Mouse (Mus musculus): Measurements from ENCODE around the gene Birc5.
"Not testable (repeated sequence)": the region's sequence is repeated elsewhere in the genome, so short reads cannot be mapped to it uniquely, and the experiment has no call there.

The Birc5 gene

DNA sequence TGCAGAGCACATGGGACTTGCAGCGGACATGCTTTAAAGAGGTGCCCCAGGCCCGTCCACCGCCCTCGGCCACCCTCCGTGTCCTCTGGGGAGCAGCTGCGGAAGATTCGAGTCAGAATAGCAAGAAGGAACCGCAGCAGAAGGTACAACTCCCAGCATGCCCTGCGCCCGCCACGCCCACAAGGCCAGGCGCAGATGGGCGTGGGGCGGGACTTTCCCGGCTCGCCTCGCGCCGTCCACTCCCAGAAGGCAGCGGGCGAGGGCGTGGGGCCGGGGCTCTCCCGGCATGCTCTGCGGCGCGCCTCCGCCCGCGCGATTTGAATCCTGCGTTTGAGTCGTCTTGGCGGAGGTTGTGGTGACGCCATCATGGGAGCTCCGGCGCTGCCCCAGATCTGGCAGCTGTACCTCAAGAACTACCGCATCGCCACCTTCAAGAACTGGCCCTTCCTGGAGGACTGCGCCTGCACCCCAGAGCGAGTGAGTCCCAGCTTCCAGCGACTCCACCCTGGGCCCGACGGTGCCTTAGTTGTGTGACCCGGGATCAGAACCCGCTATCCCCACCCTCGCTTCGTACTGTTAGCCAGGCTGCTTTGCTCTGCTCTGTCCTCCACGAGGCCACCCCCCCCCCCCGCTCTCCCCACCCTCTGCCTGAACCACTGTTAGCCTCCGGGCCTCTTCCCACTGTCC lies at the start of gene Birc5:
Birc5 (plus strand) TSS at position 267 of the 687 bp plus-strand sequence.
- DNase-seq (ENCODE audit: extremely low read depth, low read depth, low spot score) = no peak

DNA sequence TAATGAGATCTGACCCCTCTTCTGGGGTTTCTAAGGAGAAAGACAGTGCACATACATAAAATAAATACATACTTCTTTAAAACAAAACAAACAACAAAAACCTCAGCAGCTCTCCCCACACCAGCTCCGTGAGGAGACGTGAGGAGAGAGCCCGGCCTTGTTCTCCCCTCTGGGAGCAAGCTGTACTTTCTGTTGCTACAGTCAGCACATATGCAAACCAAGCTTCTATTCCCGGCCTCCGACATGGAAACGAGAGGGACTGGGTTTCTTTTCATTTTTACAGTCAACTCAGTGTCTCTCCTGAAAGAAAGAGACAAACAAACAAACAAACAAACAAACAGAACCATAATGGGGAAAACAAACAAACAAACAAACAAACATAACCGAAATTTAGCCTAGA lies 49.0 kb upstream of the Birc5 start:
- DNase-seq (ENCODE audit: extremely low read depth, low read depth, low spot score) = no peak

DNA sequence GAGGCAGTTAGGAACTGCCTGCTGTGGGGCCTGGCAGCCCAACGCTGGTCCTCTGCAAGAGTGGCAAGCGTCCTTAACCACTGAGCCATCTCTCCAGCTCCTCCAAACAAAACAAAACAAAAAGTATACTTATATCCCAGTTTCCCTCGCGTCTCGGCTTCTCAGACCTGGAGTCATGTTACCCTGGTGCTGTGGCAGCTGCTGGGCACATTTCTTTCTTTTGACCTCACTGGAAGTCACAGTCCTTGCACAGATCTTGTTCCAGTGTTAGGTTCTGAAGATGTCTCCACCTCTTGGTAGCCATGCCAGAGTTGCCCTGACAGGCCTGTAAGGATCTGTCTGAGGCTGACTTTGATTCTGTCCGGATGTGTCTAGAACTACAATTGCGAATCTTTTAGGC lies 47.4 kb upstream of the Birc5 start:
- no peak for DNase-seq (ENCODE audit: extremely low read depth, low read depth, low spot score)

DNA sequence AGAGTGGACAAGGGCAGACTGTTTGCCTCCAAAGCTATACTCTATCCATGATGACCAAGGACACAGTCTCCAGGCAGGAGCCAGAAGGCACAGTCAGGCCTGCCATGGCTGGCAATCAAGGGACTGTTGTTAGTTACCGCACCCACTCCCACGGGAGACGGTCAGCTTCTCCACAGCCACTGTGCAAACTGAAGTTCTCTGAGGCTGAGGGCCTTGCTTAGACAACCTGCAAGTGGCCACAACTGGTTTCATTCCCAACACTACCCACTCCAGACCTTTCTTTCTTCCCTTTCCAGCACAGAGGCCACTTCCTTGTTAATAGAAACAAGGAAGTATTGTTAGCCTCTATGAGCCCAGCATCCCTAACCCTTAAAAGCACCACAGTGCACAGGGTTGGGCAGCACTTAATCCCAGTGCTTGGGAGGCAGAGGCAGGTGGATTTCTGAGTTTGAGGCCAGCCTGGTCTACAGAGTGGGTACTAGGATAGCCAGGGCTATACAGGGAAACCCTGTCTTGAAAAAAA lies 45.8 kb upstream of the Birc5 start:
- DNase-seq (ENCODE audit: extremely low read depth, low read depth, low spot score) = no peak

DNA sequence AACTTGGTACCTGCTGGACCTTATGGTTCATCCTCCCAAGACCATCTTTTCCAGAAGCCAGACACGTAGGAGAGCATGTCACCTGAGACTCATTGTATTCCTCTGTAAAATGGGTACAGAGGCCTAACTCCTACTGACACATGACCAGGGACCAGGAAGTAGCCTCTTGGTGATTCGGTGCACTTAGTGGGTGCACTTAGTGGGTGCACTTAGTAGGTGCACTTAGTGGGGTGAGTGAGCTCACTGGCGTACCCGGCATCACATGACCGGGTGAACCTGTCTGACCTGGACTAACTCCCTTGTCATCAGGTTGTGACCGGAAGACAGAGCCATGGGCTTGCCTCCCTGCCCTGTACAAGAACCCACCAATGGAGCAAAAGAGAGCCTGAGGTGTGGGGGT lies 42.3 kb upstream of the Birc5 start:
- no peak for DNase-seq (ENCODE audit: extremely low read depth, low read depth, low spot score)

DNA sequence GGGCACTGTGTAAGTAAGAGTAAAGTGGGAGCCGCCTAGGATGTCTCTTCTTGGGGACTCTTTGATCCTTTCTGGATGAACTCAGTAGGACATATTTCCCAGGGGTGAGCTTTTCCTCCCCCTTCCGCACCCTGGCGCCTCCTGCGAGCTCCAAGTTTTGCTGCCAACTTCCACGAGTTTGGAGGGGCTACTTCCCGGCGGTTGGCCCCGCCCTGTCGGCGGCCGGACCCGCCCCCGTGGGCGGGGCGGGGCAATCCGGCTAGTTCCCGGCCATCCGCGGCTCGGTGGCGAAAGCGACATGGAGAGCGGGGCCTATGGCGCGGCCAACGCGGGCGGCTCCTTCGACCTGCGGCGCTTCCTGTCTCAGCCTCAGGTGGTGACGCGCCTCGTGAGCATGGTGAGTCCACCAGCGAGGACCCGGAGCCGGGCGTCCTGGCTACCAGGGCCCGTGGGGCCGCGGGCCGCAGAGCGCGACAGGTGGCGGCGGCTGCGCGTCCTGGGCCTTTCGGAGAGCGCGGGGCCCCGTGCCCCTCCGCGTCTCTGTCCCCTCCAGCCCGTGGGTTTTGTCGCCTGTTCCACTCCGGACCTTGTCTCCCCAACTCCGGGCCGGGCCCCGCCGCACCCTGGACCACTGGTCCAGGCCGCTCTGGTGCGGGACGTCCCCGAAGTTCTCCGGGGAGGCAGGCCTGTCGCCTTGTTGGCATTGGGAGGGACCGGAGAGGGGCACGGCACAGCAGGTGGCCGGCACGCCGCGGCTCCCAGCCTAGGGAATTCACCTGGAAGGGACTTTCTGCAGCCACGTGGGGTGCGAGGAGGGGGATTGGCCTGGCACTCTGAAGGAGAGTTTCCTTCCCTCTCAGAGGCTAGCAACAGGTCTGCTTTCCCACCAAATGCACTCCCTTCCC lies 39.4 kb upstream of the Birc5 start, which contains the start of the genes Gm20708 and Syngr2:
Gm20708 (plus strand) TSS at position 262 of the 905 bp plus-strand sequence.
Syngr2 (plus strand) TSS at position 262 of the 905 bp plus-strand sequence.
- DNase-seq (ENCODE audit: extremely low read depth, low read depth, low spot score) = no peak

DNA sequence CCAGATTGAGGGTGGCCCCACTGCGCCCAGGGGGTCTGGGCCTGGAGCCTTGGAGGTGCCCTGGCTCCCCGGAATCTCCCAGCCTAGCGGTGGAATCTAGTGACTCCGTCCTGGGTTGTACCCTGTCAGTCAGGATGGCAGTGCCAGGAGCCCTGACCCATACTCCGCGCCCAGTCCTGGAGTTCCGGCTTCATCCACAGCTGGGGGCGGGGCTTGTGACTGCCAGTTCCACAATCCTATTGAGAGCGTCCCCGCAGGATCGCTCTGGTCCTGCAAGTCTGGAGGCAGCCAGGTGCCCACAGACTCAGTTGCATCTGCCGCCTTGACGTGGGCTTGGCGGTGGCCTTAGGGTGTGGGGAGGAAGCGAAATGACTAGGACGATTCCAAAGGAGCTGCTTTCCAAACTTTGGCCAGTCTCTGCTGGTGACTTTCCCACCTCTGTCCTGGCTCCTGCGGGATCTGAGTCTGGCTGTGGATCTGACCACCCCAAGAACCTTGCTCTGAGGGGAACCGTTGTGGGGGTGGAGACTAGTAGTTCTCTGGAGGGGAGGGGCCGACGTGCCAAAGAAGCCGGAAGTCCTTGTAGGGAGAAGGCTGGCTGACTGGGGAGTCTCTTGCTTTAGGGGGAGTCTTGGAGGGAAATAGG lies 38.5 kb upstream of the Birc5 start:
- DNase-seq (ENCODE audit: extremely low read depth, low read depth, low spot score) = no peak

DNA sequence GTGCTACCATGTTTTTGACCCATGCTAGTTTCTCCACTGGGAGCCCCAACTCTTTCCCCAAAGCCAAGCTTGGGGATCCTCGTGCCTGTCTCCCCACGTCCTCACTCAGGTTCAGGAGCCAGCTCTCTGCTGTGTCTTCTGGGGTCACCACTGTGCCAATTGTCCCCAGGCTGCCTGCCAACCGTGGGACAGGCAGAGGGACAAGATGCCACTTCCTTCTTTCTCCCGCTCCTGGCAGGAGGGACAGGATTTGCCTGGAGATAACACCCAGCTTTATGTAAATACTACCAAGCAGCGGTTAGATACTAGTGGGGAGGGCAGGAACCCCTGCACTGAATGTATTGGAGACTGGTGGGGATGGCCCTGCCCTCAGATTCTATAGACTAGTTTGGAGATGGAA lies 35.2 kb upstream of the Birc5 start:
- no peak for DNase-seq (ENCODE audit: extremely low read depth, low read depth, low spot score)

DNA sequence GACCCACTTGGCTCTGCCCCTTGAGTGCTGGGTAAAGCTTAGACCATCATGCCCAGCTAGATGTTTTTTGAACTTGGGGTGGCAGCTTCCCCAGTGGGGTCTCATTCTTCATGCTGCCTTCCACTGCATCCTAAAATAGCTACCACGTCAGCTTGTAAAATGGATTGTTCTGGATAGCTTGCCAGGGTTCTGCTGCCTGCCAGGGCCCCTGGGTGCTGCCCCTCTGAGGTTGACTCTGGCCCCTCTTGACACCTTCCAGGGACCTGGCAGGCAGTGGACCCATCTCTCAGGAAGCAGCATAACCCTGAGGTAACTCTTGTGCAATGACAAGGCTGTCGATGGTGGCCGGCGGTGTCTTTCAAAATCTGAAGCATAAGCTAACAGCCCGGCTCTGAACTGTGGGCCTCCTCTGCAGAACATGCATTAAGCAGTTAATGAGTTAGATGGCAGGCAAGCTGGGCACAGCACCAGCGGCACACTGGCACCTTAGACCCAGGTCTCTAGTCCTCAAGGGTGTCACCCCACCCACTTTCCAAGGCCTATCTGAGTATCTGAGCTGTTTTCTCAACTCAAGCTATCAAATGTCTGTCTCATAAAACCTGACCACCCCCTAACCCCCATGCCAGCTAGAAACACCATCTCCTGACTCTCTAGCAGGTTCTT lies 34.2 kb upstream of the Birc5 start:
- no peak for DNase-seq (ENCODE audit: extremely low read depth, low read depth, low spot score)

DNA sequence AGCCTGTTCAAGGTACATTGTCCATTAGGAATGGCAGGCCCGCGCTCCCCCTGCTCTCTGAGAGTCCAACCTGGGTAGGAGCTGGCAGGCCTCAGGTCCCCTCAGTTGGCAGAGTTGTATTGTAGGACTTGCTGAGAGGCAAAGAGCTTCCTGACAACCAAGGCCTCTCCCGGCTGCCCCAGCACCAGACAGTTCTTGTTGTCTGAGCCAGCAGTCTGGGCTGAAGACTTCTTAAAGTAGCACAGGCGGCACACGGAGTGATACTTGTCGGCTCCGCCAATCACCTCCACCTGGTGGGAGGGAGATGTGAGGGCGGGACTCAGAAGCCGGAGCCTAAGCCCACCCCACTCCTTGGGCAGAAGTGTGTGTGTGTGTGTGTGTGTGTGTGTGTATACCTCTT lies 33.2 kb upstream of the Birc5 start:
- DNase-seq (ENCODE audit: extremely low read depth, low read depth, low spot score) = not testable (repeated sequence)

DNA sequence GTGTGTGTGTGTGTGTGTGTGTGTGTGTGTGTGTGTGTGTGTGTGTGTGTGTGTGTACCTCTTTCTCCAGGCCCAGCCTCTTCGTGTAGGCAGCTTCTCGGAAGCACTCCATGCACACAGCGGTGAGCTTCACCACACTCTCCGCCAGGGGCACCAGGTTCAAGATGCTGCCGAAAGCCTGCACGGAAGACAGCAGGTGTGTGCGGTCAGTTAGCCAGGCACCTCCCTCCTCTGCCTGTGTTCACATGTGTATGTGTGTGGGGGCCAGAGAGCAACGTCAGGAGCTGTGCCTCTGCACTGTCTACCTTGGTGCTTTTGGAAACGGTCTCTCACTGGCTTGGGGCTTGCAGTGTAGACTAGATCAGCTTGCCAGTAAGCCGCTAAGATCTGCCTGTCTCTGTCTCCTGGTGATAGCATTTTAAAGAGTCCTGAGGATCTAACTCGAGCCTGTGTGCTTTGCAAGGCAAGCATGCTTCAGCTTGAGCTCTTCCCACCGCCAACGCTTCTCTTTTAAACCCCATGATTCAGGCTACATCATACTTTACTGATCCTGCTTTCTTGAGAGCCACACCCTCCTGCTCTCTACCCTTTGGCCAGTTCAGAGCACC lies 32.6 kb upstream of the Birc5 start:
- no peak for DNase-seq (ENCODE audit: extremely low read depth, low read depth, low spot score)

DNA sequence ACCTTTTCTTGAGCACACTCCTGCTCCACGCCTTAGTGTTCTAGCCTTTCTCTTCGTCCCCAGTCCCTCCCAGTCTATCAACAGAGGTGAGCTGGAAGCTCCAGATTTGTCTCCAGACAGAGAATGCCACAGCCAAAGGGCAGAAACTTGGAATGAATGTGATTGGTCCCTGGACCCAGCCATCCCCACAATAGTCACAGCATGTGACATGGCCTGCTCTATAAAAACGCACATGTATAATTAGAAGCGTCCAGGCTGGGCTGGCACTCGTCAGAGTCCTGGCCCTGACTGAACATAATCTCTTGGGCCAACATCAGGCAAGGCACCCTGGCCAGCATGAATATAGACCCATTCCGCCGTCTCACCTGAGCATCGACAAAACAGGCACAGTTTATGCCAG lies 30.0 kb upstream of the Birc5 start:
- DNase-seq (ENCODE audit: extremely low read depth, low read depth, low spot score) = no peak

DNA sequence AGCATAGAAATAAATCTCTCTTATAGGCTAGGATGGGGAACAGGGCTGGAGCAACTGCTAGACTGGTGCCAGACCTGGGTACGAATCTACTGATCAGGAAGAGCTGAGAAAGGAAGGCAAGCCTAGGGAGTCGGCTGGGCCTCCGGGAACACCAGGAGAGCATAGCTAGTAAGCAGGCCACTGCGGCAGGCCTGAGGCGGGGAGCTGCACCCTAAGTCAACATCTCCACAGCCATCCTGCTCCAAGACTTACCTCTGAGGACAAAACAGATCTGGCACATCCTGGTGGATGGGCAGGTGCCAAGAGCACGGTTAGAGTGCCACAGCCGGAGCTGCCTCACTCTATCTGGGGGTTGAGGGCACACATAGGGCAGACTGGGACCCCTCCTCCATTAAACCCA lies 28.9 kb upstream of the Birc5 start:
- no peak for DNase-seq (ENCODE audit: extremely low read depth, low read depth, low spot score)

DNA sequence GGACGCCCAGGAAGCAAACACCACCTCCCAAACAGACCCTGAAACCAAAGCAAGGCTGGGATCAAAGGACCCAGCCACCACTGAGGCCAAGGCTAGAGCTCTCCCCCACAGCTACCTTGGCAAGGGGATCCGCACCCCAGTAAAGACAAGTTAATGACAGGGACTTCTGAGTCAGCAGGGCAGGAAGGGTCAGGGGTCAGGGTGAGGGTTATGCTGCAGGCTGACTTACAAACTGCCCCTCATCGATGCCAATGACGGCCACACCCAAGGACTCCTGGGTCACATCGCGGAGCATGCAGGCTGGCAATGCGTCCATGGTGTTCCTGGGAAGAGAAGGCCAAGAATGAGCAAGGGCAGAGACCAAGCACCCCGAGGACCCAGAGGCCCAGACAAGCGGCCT lies 27.2 kb upstream of the Birc5 start:
- no peak for DNase-seq (ENCODE audit: extremely low read depth, low read depth, low spot score)

DNA sequence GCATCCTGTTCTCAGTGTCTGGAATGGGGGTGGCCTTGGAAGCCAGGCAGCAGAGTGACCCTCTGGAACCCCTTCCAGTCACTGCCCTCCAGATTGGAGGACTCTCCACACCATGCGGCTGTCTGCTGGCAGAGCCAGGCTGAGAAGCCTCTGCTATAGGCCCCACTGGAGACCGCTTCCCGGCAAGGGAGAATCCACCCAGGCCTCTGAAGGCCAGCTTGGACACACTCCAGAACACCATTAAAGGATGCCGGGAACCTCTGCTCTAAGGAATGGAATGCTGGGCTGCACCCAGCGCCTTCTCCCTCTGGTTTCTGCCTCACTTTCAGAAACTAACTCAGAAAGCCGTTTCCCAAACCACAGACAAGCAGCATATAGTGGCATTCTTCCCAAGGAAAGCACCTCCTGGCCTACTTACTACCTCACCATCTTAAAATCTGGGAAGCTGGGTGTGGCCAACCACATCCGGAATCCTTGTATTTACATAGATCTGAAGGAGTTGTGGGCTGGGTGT lies 26.3 kb upstream of the Birc5 start:
- no peak for DNase-seq (ENCODE audit: extremely low read depth, low read depth, low spot score)

DNA sequence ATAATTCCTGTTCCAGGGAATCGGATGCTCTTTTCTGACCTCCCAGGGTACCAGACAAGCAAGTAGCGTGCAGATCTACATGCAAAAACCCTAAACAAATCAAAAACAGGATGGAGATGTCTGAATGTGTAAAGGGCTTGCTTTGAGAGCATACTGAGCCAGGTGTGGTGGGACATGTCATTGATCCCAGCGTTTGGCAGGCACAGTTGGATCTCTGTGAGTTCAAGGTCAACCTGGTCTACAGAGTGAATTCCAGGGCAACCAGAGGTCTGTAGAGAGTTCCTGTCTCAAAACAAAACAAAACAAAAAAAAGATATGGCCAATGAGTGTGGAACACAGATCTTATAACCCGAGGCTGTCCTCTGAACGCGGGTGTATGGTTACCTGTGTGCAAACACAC lies 25.6 kb upstream of the Birc5 start:
- DNase-seq (ENCODE audit: extremely low read depth, low read depth, low spot score) = no peak

DNA sequence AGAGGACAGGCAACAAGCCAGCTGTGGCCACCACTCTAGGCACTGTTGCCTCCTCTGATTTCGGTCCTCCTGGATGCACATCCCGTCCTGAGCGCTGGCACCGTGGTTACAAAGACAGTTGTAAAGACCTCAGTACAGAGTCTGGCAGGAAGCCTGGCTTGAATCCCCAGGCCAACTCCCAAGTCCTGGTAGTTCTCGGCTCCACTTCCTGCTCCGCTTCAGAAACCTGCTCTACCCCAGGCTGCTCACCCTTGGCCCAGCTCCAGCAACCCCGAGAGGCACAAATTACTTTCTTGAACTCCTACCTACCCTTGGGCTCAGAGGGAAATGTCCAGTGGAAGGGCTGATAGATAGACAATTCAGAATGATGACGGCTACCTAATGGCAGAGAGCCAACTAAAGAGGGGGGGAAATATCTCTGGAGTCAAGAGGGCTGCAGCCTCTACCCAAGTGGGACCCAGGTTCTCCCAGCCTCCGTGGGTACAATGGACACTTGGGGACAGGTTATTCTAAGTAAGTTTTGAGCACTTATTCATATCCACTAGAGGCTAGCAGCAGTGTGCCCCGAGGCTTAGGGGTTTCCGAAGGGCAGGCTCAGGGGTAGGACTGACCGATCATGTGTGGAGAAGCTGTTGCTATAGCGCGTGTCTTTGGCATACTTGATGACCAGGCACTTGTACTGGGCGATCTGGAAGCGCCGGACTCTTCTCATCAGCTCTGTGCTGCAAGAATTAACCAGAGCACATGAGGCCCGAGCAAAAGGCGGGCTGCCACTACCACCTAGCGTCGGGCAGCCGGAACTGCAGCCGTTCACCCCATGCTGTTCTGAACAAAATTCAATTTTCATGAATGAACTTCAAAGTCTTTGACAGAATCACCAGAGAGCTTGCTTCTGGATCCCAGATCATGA lies 24.7 kb upstream of the Birc5 start:
- peak; percentile 71 for DNase-seq (ENCODE audit: extremely low read depth, low read depth, low spot score)

DNA sequence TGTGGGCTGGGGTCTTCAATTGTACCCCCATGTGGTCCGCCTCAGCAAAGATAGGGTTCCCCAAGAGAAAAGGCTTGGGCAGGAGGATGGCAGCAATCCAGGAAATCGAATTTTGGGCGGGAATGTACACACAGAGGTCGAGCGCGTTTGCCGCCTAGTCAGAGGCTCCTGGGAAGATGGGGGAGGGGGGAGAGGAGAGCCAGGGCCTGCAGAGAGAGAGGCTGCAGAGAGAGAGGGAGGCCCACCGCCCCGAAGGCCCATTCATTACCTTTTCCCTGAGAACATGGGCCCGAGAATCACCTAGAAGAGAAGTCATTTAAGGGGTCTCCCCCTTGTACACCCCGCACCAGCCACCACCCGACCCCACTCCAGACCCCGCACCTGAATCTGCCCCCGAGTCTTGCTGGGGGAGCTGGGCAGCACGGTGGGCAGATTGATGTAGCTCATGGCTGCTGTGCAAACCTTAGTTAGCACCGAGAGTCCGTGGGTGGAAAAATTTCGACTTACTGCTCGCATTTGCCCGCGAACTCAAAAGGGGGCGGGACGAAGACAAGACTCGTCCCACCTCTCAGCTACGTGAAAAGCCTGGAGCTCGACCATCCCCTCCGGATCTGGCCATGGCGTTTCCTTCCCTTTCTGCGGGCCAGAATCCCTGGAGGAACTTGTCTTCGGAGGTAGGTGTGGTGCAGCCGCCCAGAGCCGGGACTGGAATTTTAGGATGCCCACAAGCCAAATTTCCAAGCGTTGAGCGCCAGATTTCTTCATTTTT lies 23.5 kb upstream of the Birc5 start, which contains the start of the genes Afmid and Tk1:
Afmid (plus strand) TSS at position 592 of the 769 bp plus-strand sequence.
Tk1 (minus strand) TSS at position 760 of the 769 bp plus-strand sequence.
- peak; percentile 95 for DNase-seq (ENCODE audit: extremely low read depth, low read depth, low spot score)
